Mouse (Mus musculus): Measurements from ENCODE around the gene Serpina11. TPM values are rescaled to one million over a fixed set of nuclear protein-coding genes. Genes with fewer than 3 reads are reported as not detected.
"Not testable (repeated sequence)": the region's sequence is repeated elsewhere in the genome, so short reads cannot be mapped to it uniquely, and the experiment has no call there.

Serpina11 gene
- polyA plus RNA-seq, 1 experiment, result not detected

DNA sequence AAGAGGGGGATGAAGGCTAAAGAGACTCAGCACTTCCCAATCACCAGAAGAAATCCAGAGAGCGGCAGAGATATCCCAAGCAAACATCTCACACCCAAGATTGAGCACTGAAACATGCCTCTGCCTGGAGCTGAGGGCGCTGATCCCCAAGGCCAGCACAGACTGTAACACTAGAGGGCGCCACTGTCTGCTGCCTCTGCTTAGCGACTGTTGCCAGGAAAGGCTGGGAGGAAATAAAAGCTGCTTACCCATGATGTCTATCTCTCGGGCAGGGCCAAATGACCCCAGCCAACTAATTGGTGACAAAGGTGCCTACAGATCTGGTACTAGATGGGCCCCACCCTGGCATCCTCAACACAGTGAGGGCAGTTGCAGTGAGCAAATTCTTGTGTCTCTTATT is 11.9 kb downstream of the Serpina11 start:
- no peak overlapping the region for H3K4me3 ChIP-seq (ENCODE audit: insufficient read depth, low read length)
- H3K27ac ChIP-seq (ENCODE audit: insufficient read depth, low read length), result no peak overlapping the region
- no peaks in the 10 kb centered on the region for H3K4me1 ChIP-seq (ENCODE audit: control insufficient read depth, insufficient read depth, low read length)
- TF ChIP-seq POLR2A (IDR thresholded peaks at IDR 0.05; ENCODE audit: low read depth, low read length) (no peak), CTCF (IDR thresholded peaks at IDR 0.05; ENCODE audit: borderline replicate concordance, insufficient read depth, low read length) (peak; percentile 68; the same call in 1 of the 2 replicates)

DNA sequence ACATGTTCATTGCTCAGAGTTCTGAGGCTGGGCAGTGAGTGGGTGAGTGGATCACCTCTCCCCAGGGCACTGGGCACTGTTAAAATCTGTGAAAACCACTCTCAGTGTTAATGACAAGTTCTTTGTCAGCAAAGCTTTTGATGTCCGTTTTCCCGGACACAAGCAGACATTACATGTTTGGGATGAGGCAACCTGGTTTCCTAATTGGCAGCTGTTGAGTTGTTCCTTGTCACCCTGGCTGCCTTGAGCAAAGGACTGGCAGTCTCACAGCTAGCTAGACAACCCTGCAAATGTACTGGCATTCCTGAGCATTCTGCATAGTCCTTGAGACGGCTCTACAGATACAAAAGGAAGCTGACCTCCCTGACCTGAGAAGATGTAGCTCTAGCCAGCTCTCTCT is 12.7 kb downstream of the Serpina11 start:
- H3K4me3 ChIP-seq (ENCODE audit: insufficient read depth, low read length), result no peak overlapping the region
- no peaks in the 10 kb centered on the region for H3K4me1 ChIP-seq (ENCODE audit: control insufficient read depth, insufficient read depth, low read length)
- TF ChIP-seq CTCF (IDR thresholded peaks at IDR 0.05; ENCODE audit: borderline replicate concordance, insufficient read depth, low read length), result no peak
- no peak for TF ChIP-seq POLR2A (IDR thresholded peaks at IDR 0.05; ENCODE audit: low read depth, low read length)
- H3K27ac ChIP-seq (ENCODE audit: insufficient read depth, low read length), result no peak overlapping the region

DNA sequence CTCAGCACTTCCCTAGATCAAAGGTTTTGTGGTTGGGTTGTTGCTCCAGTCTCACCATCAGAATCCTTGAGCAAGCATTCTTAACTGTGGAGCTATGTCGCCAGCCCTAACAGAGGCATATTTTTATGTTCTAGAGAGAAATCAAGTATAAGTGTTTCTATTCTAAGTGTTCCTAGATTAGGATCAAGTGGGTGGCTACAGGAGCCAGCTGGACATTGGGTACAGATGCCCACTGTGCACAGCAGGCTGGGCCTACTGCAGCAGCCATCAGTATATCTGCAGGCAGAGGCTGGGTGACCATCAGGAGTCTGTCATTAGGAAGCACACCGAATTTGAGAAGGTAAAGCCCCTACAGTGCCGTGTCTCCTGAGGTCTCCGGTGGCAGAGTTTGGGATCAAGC is 18.7 kb downstream of the Serpina11 start:
- no peak overlapping the region for H3K4me3 ChIP-seq (ENCODE audit: insufficient read depth, low read length)
- H3K4me1 ChIP-seq (ENCODE audit: control insufficient read depth, insufficient read depth, low read length), result no peaks in the 10 kb centered on the region
- no peak for TF ChIP-seq CTCF (IDR thresholded peaks at IDR 0.05; ENCODE audit: borderline replicate concordance, insufficient read depth, low read length)
- TF ChIP-seq POLR2A (IDR thresholded peaks at IDR 0.05; ENCODE audit: low read depth, low read length), result no peak
- no peak overlapping the region for H3K27ac ChIP-seq (ENCODE audit: insufficient read depth, low read length)

DNA sequence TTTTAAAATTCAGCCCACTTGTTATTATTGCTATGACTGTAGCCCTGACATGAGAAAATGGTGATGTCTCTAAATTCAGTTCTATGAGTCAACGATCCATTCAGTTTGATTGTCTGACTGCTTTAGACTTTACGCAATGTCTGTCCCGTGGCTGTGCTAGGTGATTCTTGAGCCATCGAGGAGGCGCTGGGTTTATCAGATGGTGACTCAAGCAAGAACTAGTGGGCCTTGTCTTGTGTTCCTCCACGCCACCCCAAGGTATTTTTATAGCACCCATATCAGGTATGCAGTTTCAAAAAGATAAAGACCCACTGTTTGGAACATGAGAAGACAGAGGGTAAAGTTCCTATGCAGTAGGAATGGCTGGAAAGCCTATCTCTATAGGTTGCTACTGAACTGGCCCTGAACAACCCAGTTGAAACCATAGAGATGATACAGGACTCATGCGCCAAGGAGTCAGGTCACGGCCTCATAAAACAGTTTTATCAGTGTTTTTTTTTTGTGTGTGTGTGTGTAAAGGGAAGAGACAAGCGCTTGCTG is 20.1 kb downstream of the Serpina11 start:
- Histone ChIP-seq H3K27ac (ENCODE audit: insufficient read depth, low read length) (no peak overlapping the region), H3K4me3 (ENCODE audit: insufficient read depth, low read length) (no peak overlapping the region), H3K4me1 (ENCODE audit: control insufficient read depth, insufficient read depth, low read length) (no peaks in the 10 kb centered on the region)
- no peak for TF ChIP-seq CTCF (IDR thresholded peaks at IDR 0.05; ENCODE audit: borderline replicate concordance, insufficient read depth, low read length)
- no peak for TF ChIP-seq POLR2A (IDR thresholded peaks at IDR 0.05; ENCODE audit: low read depth, low read length)

DNA sequence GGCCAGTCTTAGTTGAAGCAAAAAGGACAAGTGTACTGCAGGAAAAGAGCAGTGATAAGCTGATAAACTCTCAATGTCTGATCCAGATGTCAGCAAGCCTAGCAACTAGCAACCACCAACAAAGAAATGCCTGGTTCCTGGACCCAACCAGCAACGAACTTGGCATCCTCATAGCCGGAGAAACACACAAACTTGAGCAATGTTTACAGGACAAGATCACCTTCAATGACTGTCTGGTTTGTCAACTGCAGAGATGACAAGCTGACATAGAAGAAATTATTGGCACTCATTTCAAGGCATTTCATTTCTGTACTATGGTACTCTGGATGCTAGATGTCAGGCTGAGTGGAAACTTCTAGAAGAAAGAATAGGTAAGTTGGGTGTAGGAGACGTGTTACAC is 23.0 kb downstream of the Serpina11 start:
- TF ChIP-seq CTCF (IDR thresholded peaks at IDR 0.05; ENCODE audit: borderline replicate concordance, insufficient read depth, low read length) (no peak), POLR2A (IDR thresholded peaks at IDR 0.05; ENCODE audit: low read depth, low read length) (no peak)
- Histone ChIP-seq H3K4me1 (ENCODE audit: control insufficient read depth, insufficient read depth, low read length) (0 out of 2 replicates have a peak, but pooled peaks cover 3% of the 10 kb centered on the region), H3K4me3 (ENCODE audit: insufficient read depth, low read length) (no peak overlapping the region), H3K27ac (ENCODE audit: insufficient read depth, low read length) (no peak overlapping the region)

DNA sequence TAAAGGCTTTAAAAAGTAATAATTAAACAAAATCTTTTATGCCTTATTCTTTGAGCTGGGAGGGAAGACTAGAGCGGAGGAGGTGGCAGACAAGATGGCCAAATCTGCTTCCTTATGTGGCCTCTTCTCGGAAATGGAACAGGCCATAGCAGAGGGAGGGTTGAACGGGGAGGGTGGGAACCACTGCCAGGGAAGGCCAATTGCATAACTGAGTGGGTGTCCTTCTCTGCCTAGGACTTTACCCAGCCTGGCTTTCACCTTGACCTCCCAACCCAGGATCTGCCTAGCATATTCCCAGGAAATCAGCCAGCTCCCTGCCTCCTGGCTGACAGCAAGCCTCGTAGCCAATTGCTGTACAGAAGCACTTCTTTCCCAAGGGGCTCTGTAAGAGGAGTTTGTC is 26.5 kb downstream of the Serpina11 start:
- TF ChIP-seq POLR2A (IDR thresholded peaks at IDR 0.05; ENCODE audit: low read depth, low read length), result no peak
- TF ChIP-seq CTCF (IDR thresholded peaks at IDR 0.05; ENCODE audit: borderline replicate concordance, insufficient read depth, low read length), result no peak
- Histone ChIP-seq H3K4me3 (ENCODE audit: insufficient read depth, low read length) (no peak overlapping the region), H3K27ac (ENCODE audit: insufficient read depth, low read length) (no peak overlapping the region), H3K4me1 (ENCODE audit: control insufficient read depth, insufficient read depth, low read length) (0 out of 2 replicates have a peak, but pooled peaks cover 3% of the 10 kb centered on the region)

DNA sequence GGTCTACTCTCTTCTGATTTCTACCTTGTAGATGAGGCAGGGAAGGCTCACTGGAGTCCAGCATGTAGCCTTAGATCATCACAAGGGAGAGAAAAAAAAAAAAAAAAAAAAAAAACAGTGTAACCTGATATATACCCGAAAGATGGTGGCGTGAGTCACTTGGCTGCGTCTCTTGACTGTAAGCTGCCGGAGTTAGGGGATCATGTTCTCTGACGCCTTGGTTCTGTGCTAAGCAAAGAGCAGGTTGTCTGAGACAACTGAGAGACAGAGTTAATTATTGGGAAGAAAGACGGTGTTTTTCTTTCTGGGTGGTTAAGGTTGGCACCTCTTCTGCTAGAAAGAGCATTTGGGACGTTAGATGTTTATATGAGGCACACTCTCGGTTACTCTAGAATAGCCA is 26.9 kb downstream of the Serpina11 start:
- no peak for TF ChIP-seq CTCF (IDR thresholded peaks at IDR 0.05; ENCODE audit: borderline replicate concordance, insufficient read depth, low read length)
- TF ChIP-seq POLR2A (IDR thresholded peaks at IDR 0.05; ENCODE audit: low read depth, low read length), result no peak
- H3K4me1 ChIP-seq (ENCODE audit: control insufficient read depth, insufficient read depth, low read length), result 0 out of 2 replicates have a peak, but pooled peaks cover 3% of the 10 kb centered on the region
- H3K4me3 ChIP-seq (ENCODE audit: insufficient read depth, low read length), result no peak overlapping the region
- no peak overlapping the region for H3K27ac ChIP-seq (ENCODE audit: insufficient read depth, low read length)

DNA sequence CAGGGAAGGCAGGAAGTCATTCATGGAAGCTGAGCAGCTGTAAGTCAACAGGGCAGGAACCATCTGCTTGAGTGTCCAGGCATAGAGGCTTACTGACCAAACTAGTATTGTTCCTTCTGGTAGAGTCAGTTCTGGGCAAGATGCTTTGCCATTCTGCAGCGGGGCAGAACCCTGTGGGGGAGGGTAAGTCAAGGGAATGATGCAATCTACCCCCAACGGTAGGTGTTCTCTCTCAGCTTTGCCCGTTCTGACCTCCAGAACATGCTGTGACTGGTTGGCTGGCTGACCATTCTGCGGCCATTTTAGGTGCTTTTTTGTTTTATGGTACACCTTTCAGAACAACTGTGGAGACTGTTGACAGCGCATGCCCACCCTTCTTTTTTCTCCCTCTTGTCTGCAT is 27.4 kb downstream of the Serpina11 start:
- H3K4me3 ChIP-seq (ENCODE audit: insufficient read depth, low read length), result no peak overlapping the region
- H3K27ac ChIP-seq (ENCODE audit: insufficient read depth, low read length), result no peak overlapping the region
- TF ChIP-seq CTCF (IDR thresholded peaks at IDR 0.05; ENCODE audit: borderline replicate concordance, insufficient read depth, low read length) (no peak), POLR2A (IDR thresholded peaks at IDR 0.05; ENCODE audit: low read depth, low read length) (no peak)
- H3K4me1 ChIP-seq (ENCODE audit: control insufficient read depth, insufficient read depth, low read length), result 0 out of 2 replicates have a peak, but pooled peaks cover 3% of the 10 kb centered on the region

DNA sequence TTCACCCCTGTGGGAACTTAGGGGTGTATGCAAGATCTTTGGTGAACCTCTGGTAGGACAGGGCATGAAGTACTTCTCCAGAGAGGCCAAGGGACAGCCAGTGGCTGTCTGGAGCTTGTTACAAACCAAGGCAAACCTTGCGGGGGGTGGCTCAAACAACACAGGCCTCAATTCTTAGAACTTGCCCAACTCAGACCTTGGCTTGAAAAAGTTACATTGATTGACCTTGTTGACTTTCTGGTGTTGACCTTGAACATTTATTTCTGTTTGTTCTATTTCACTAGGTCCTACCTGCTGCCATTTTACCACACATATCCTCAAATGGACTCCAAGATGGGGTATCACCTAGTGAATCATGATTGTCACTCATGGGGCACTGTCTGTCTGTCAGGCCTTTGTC is 28.0 kb downstream of the Serpina11 start:
- no peak overlapping the region for H3K4me3 ChIP-seq (ENCODE audit: insufficient read depth, low read length)
- 0 out of 2 replicates have a peak, but pooled peaks cover 3% of the 10 kb centered on the region for H3K4me1 ChIP-seq (ENCODE audit: control insufficient read depth, insufficient read depth, low read length)
- TF ChIP-seq CTCF (IDR thresholded peaks at IDR 0.05; ENCODE audit: borderline replicate concordance, insufficient read depth, low read length), result no peak
- no peak overlapping the region for H3K27ac ChIP-seq (ENCODE audit: insufficient read depth, low read length)

DNA sequence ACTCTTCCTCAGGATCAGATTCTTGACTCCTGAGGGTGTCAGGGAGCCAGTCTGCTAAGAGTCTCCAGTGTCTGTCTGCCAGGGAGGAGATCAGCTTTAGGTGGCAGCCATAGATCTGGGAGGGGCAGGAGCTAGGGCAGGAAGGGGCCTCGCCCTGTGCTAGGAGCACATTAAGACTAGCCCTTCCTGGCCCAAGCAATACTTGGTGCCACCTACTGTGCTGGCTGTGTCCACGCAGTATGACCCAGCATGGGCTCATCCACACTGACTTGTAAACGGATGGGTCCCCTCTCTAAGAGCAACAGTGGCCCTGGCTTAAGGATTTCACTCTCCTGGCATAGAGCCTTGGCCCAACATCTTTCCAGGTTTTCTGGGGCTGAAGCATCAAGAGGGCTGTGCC is 31.0 kb downstream of the Serpina11 start, which contains the start of gene Serpina1e:
Gene Serpina1e, minus strand, starts transcription at position 178 of the 400 bp plus-strand sequence.
- Histone ChIP-seq H3K4me1 (ENCODE audit: control insufficient read depth, insufficient read depth, low read length) (0 out of 2 replicates have a peak, but pooled peaks cover 3% of the 10 kb centered on the region), H3K4me3 (ENCODE audit: insufficient read depth, low read length) (no peak within 1 kb of the TSS), H3K27ac (ENCODE audit: insufficient read depth, low read length) (no peak within 1 kb of the TSS)
- TF ChIP-seq CTCF (IDR thresholded peaks at IDR 0.05; ENCODE audit: borderline replicate concordance, insufficient read depth, low read length), result no peak
- no peak for TF ChIP-seq POLR2A (IDR thresholded peaks at IDR 0.05; ENCODE audit: low read depth, low read length)

DNA sequence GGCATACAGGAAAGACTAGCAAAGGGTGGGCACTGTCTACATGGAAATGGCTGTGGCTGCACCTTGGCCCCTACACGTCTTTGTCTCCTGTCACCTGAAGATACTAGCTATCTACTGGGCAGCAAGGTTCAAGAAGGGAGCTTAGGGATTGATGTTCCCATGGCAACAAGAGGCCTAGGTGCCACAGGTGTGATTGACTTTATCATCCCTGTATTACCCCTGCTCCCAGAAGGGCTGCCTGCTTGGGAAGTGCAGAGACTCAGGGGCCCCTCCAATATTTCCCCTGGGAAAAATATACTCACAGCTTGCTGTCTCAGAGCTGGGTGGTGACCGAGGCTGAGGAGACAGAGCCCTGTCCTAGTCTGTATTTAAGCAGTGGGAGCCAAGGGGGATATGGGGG is 33.2 kb downstream of the Serpina11 start:
- not testable (repeated sequence) for H3K4me1 ChIP-seq (ENCODE audit: control insufficient read depth, insufficient read depth, low read length)

DNA sequence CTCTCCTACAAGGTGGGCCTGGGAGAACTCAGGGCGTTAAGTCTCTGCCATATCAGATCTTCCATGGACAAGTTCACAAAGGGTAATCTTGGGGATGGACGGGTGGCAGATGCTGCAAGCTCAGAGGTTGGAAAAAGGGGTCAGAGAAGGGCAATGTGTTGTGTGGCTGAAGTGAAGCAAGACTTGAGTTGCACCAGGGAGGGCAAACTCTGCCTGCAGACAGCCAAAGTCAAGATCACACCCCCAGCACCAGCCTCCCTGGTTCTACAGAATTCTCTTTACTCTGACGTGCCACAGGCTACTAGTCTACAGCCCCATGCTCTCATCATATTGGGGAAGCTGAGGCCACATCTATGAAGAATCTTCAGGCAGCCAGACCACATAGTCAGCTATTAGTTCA is 36.8 kb downstream of the Serpina11 start:
- not testable (repeated sequence) for H3K27ac ChIP-seq (ENCODE audit: insufficient read depth, low read length); H3K4me3 ChIP-seq (ENCODE audit: insufficient read depth, low read length); H3K4me1 ChIP-seq (ENCODE audit: control insufficient read depth, insufficient read depth, low read length)

More for the DNA sequence above, 33.2 kb downstream of the Serpina11 start:
- not testable (repeated sequence) for H3K4me3 ChIP-seq (ENCODE audit: insufficient read depth, low read length); H3K27ac ChIP-seq (ENCODE audit: insufficient read depth, low read length)

Data from embryonic fibroblast, embryonic 13.5 days (primary cell).